30 mouse cellular contexts compared by ENCODE assay signal in the genomic region with DNA sequence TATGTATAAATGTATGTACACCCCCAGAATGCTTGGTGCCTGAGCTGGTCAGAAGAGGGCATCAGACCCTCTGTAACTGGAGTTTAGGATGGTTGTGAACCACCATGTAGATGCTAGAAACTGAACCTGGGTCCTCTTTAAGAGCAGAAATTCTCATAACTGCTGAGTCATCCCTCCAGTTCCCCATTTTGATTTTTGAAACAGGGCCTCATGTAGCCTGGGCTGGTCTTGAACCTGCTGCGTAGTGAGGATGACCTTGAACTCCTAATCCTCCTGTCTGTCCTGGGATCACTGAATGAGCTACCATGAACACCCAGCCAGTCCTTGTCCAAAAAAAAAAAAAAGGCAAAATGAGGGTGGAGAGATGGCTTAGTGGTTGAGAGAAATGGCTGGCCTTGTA. TPM values are rescaled to one million over a fixed set of nuclear protein-coding genes. Genes with fewer than 3 reads are reported as not detected.
DNase-seq lines count a peak whose midpoint lies in the region; ATAC-seq lines count a peak whose summit lies in the region.
"Had no signal": no experiment of that assay in that cellular context is flagged by ENCODE, and none has a peak within 500 bp of the region (broad histone marks: within the 10 kb centered on the region; RNA-seq: fewer than 3 reads in every experiment).

No protein-coding gene starts in this region.

- no peak overlapping the region for H3K27ac ChIP-seq in forebrain, embryonic 11.5 days (ENCODE audit: low read depth, low read length)
- no peak overlapping the region for H3K27ac ChIP-seq in forebrain, embryonic 12.5 days
- no peak overlapping the region for H3K27ac ChIP-seq in ES-E14 (ENCODE audit: insufficient read depth, low read depth, low read length, poor library complexity, severe bottlenecking)
- H3K27ac ChIP-seq in forebrain, embryonic 16.5 days (ENCODE audit: low read length) = no peak overlapping the region
- H3K27ac ChIP-seq: embryonic facial prominence, embryonic 10.5 days; embryonic facial prominence, embryonic 13.5 days; heart, embryonic 15.5 days; hindbrain, embryonic 14.5 days; hindbrain, postnatal 0 days had no signal

- 91% methylated on average over 1 of the region's 1 CpGs for WGBS in forebrain, embryonic 11.5 days
- 93% methylated on average over 1 of the region's 1 CpGs for WGBS in forebrain, embryonic 12.5 days
- WGBS in forebrain, embryonic 16.5 days = 93% methylated on average over 1 of the region's 1 CpGs

- no peak for ATAC-seq in forebrain, embryonic 11.5 days (replicated peaks; ENCODE audit: low FRiP score)
- ATAC-seq in forebrain, embryonic 12.5 days (ENCODE audit: low FRiP score) = no peak
- 0 out of 2 replicates have a peak, but pooled peaks have one; percentile 15 for ATAC-seq in granulocyte monocyte progenitor cell, adult 5-6 weeks (replicated peaks; ENCODE audit: poor library complexity, severe bottlenecking)
- ATAC-seq in forebrain, embryonic 16.5 days = no peak
- ATAC-seq: forebrain, embryonic 14.5 days; hindbrain, postnatal 0 days; inflammation-experienced regulatory T-cells, adult 6 months; intestine, embryonic 16.5 days had no signal

- H3K9me3 ChIP-seq in forebrain, embryonic 11.5 days (ENCODE audit: control insufficient read depth, low read length) = no peaks in the 10 kb centered on the region
- no peaks in the 10 kb centered on the region for H3K9me3 ChIP-seq in forebrain, embryonic 12.5 days
- H3K9me3 ChIP-seq in ES-E14 (ENCODE audit: control insufficient read depth, insufficient read depth, low read depth, low read length) = no peaks in the 10 kb centered on the region
- no peaks in the 10 kb centered on the region for H3K9me3 ChIP-seq in forebrain, embryonic 16.5 days (ENCODE audit: control insufficient read depth, low read length)
- H3K9me3 ChIP-seq: embryonic facial prominence, embryonic 10.5 days; embryonic facial prominence, embryonic 13.5 days; heart, embryonic 12.5 days; heart, embryonic 15.5 days had no signal

- H3K36me3 ChIP-seq in forebrain, embryonic 11.5 days (ENCODE audit: control insufficient read depth, insufficient read depth, low read length) = no peaks in the 10 kb centered on the region; the same call in 1 of the 2 replicates
- no peaks in the 10 kb centered on the region for H3K36me3 ChIP-seq in forebrain, embryonic 12.5 days (replicated peaks)
- H3K36me3 ChIP-seq in ES-E14 (ENCODE audit: control insufficient read depth, insufficient read depth, low read length, poor library complexity, severe bottlenecking) = no peaks in the 10 kb centered on the region
- H3K36me3 ChIP-seq in forebrain, embryonic 16.5 days (ENCODE audit: control insufficient read depth, insufficient read depth) = no peaks in the 10 kb centered on the region
- H3K36me3 ChIP-seq: heart, embryonic 12.5 days; heart, embryonic 15.5 days had no signal

- H3K27me3 ChIP-seq in forebrain, embryonic 11.5 days (ENCODE audit: control insufficient read depth, insufficient read depth, low read length) = no peaks in the 10 kb centered on the region
- no peaks in the 10 kb centered on the region for H3K27me3 ChIP-seq in forebrain, embryonic 12.5 days
- H3K27me3 ChIP-seq in forebrain, embryonic 16.5 days (replicated peaks; ENCODE audit: control insufficient read depth, insufficient read depth, low read length) = no peaks in the 10 kb centered on the region
- H3K27me3 ChIP-seq: embryonic facial prominence, embryonic 13.5 days; heart, embryonic 12.5 days; heart, embryonic 15.5 days had no signal

- H3K4me2 ChIP-seq in forebrain, embryonic 11.5 days (ENCODE audit: low read depth, low read length, severe bottlenecking) = no peak overlapping the region
- H3K4me2 ChIP-seq in forebrain, embryonic 12.5 days = no peak overlapping the region
- no peak overlapping the region for H3K4me2 ChIP-seq in forebrain, embryonic 16.5 days (ENCODE audit: low read length)
- H3K4me2 ChIP-seq: embryonic facial prominence, embryonic 13.5 days; heart, embryonic 12.5 days; heart, embryonic 15.5 days; hindbrain, embryonic 14.5 days had no signal

- H3K4me3 ChIP-seq in forebrain, embryonic 11.5 days (ENCODE audit: low read depth, low read length) = no peak overlapping the region
- H3K4me3 ChIP-seq in forebrain, embryonic 12.5 days (replicated peaks) = no peak overlapping the region
- no peak overlapping the region for H3K4me3 ChIP-seq in ES-E14 (ENCODE audit: insufficient read depth in 1 of 2, low read depth in 1 of 2, low read length in 2 of 2, poor library complexity in 1 of 2, severe bottlenecking in 1 of 2)
- no peak overlapping the region for H3K4me3 ChIP-seq in forebrain, embryonic 16.5 days (replicated peaks; ENCODE audit: low read length)
- H3K4me3 ChIP-seq: embryonic facial prominence, embryonic 10.5 days; embryonic facial prominence, embryonic 13.5 days; erythroblast, embryonic 14.5 days; heart, embryonic 12.5 days; heart, embryonic 15.5 days had no signal

- in situ Hi-C loops in ES-E14 (cut with MboI; ENCODE audit: low sequenced_read_pairs in 2 of 2, unreplicated experiment in 2 of 2) = no loop called here

- H3K9ac ChIP-seq in forebrain, embryonic 11.5 days (ENCODE audit: low read length) = no peak overlapping the region
- no peak overlapping the region for H3K9ac ChIP-seq in forebrain, embryonic 12.5 days
- no peak overlapping the region for H3K9ac ChIP-seq in ES-E14 (ENCODE audit: insufficient read depth, low read depth, low read length, poor library complexity, severe bottlenecking)
- H3K9ac ChIP-seq in forebrain, embryonic 16.5 days (replicated peaks; ENCODE audit: low read depth, low read length) = no peak overlapping the region
- H3K9ac ChIP-seq: embryonic facial prominence, embryonic 13.5 days; heart, embryonic 12.5 days; heart, embryonic 15.5 days; hindbrain, embryonic 14.5 days had no signal

- peak; percentile 5 for DNase-seq in forebrain, embryonic 11.5 days (ENCODE audit: low spot score)
- no peak for DNase-seq in ES-E14 (ENCODE audit: low read depth, low spot score)
- DNase-seq in thymus, postnatal 10 days (ENCODE audit: low spot score in 2 of 2) = no peak
- DNase-seq: adrenal gland, adult 8-10 months; adrenal gland, postnatal 25 days; B cell, adult 2 months; cerebellum, adult 11-12 months; cerebellum, adult 8-10 months; cerebellum, postnatal 10 days; cerebellum, postnatal 36 days; embryo, embryonic 11 days; gastrocnemius, postnatal 10 days; gastrocnemius, postnatal 36 days; heart, adult 18-20 months; heart, postnatal 10 days; heart, postnatal 4 days; kidney, adult 18-20 months had no signal

- no peaks in the 10 kb centered on the region for H3K4me1 ChIP-seq in forebrain, embryonic 11.5 days (replicated peaks; ENCODE audit: control insufficient read depth, insufficient read depth, low read length)
- H3K4me1 ChIP-seq in forebrain, embryonic 12.5 days = no peaks in the 10 kb centered on the region
- H3K4me1 ChIP-seq in ES-E14 (ENCODE audit: control insufficient read depth in 2 of 2, insufficient read depth in 2 of 2, low read length in 2 of 2, poor library complexity in 1 of 2) = no peaks in the 10 kb centered on the region; a peak in 2 of 4 replicates
- H3K4me1 ChIP-seq in forebrain, embryonic 16.5 days (replicated peaks; ENCODE audit: control insufficient read depth, insufficient read depth, low read length) = no peaks in the 10 kb centered on the region
- H3K4me1 ChIP-seq: embryonic facial prominence, embryonic 10.5 days; embryonic facial prominence, embryonic 13.5 days; heart, embryonic 15.5 days had no signal

RNA-seq across cellular contexts. Expression of a gene that starts 2.5 kb away (rescaled TPM):
- 0.51 and 0.60 TPM in 2 replicates for polyA plus RNA-seq in forebrain, embryonic 11.5 days (2014; fragmentation: Nextera tagmentation; extraction: Ambion mirVana)
- polyA plus RNA-seq in forebrain, embryonic 12.5 days (2016; fragmentation: Nextera tagmentation; extraction: Ambion mirVana) = 0.40 and 0.60 TPM in 2 replicates
- 0.37 and 0.94 TPM in 2 replicates for total RNA-seq in ES-E14 (2012; rRNA removed)
- 6.9 and 8.3 TPM in 2 replicates for total RNA-seq in granulocyte monocyte progenitor cell, adult 5-6 weeks (2014; fragmentation: Nextera tagmentation)
- 14.9 and 15.6 TPM in 2 replicates for total RNA-seq in granulocyte monocyte progenitor cell, adult 5-6 weeks (2017)
- 0.54 and 0.73 TPM in 2 replicates for polyA plus RNA-seq in forebrain, embryonic 16.5 days (2015; fragmentation: Nextera tagmentation; extraction: Ambion mirVana)

RNA-seq across cellular contexts. Expression of a gene that starts 10.6 kb away (rescaled TPM):
- polyA plus RNA-seq in forebrain, embryonic 11.5 days (2014; fragmentation: Nextera tagmentation; extraction: Ambion mirVana) = 38.6 and 38.8 TPM in 2 replicates
- polyA plus RNA-seq in forebrain, embryonic 12.5 days (2016; fragmentation: Nextera tagmentation; extraction: Ambion mirVana) = 55.0 and 58.9 TPM in 2 replicates
- 51.9 and 53.0 TPM in 2 replicates for total RNA-seq in ES-E14 (2012; rRNA removed)
- total RNA-seq in granulocyte monocyte progenitor cell, adult 5-6 weeks (2014; fragmentation: Nextera tagmentation) = 16.5 and 17.5 TPM in 2 replicates
- total RNA-seq in granulocyte monocyte progenitor cell, adult 5-6 weeks (2017) = 23.8 and 30.7 TPM in 2 replicates
- 67.2 and 68.2 TPM in 2 replicates for polyA plus RNA-seq in forebrain, embryonic 16.5 days (2015; fragmentation: Nextera tagmentation; extraction: Ambion mirVana)

RNA-seq across cellular contexts. Expression of a gene that starts 10.9 kb away (rescaled TPM):
- 22.7 and 24.2 TPM in 2 replicates for polyA plus RNA-seq in forebrain, embryonic 11.5 days (2014; fragmentation: Nextera tagmentation; extraction: Ambion mirVana)
- polyA plus RNA-seq in forebrain, embryonic 12.5 days (2016; fragmentation: Nextera tagmentation; extraction: Ambion mirVana) = 18.4 and 21.3 TPM in 2 replicates
- 7.7 and 11.0 TPM in 2 replicates for total RNA-seq in ES-E14 (2012; rRNA removed)
- 10.8 and 14.4 TPM in 2 replicates for total RNA-seq in granulocyte monocyte progenitor cell, adult 5-6 weeks (2014; fragmentation: Nextera tagmentation)
- 3.4 and 3.6 TPM in 2 replicates for total RNA-seq in granulocyte monocyte progenitor cell, adult 5-6 weeks (2017)
- polyA plus RNA-seq in forebrain, embryonic 16.5 days (2015; fragmentation: Nextera tagmentation; extraction: Ambion mirVana) = 10.7 and 13.7 TPM in 2 replicates

RNA-seq across cellular contexts. Expression of a gene that starts 23.9 kb away (rescaled TPM):
- 263 and 284 TPM in 2 replicates for polyA plus RNA-seq in forebrain, embryonic 11.5 days (2014; fragmentation: Nextera tagmentation; extraction: Ambion mirVana)
- 251 and 256 TPM in 2 replicates for polyA plus RNA-seq in forebrain, embryonic 12.5 days (2016; fragmentation: Nextera tagmentation; extraction: Ambion mirVana)
- total RNA-seq in ES-E14 (2012; rRNA removed) = 70.1 and 101 TPM in 2 replicates
- 184 and 236 TPM in 2 replicates for total RNA-seq in granulocyte monocyte progenitor cell, adult 5-6 weeks (2014; fragmentation: Nextera tagmentation)
- total RNA-seq in granulocyte monocyte progenitor cell, adult 5-6 weeks (2017) = 265 and 272 TPM in 2 replicates
- polyA plus RNA-seq in forebrain, embryonic 16.5 days (2015; fragmentation: Nextera tagmentation; extraction: Ambion mirVana) = 180 and 194 TPM in 2 replicates

RNA-seq across cellular contexts. Expression of a gene that starts 28.2 kb away (rescaled TPM):
- polyA plus RNA-seq in forebrain, embryonic 11.5 days (2014; fragmentation: Nextera tagmentation; extraction: Ambion mirVana) = 70.1 and 73.0 TPM in 2 replicates
- 47.4 and 53.0 TPM in 2 replicates for polyA plus RNA-seq in forebrain, embryonic 12.5 days (2016; fragmentation: Nextera tagmentation; extraction: Ambion mirVana)
- 145 and 155 TPM in 2 replicates for total RNA-seq in ES-E14 (2012; rRNA removed)
- total RNA-seq in granulocyte monocyte progenitor cell, adult 5-6 weeks (2014; fragmentation: Nextera tagmentation) = 33.9 and 84.1 TPM in 2 replicates
- 82.4 and 147 TPM in 2 replicates for total RNA-seq in granulocyte monocyte progenitor cell, adult 5-6 weeks (2017)
- 20.9 and 22.5 TPM in 2 replicates for polyA plus RNA-seq in forebrain, embryonic 16.5 days (2015; fragmentation: Nextera tagmentation; extraction: Ambion mirVana)
